Mouse (Mus musculus) liver, embryonic 11.5 days (tissue): Measurements from ENCODE around the gene Psma5. TPM values are rescaled to one million over a fixed set of nuclear protein-coding genes. Genes with fewer than 3 reads are reported as not detected.

Experiments
- ATAC-seq: fragments of 200-750 bp; cut with Nextera tagmentation; replicated peaks from 2 replicates; pipeline ENCODE4 v1.8.0; 2017; ENCODE audit warnings: moderate number of reproducible peaks, mild to moderate bottlenecking, moderate TSS enrichment, moderate library complexity; ENCODE audit not compliant: low FRiP score
- DNase-seq: peaks from one replicate; pipeline ENCODE4 v3.0.0-alpha.2; 2017; ENCODE audit warnings: low spot score
- H3K27ac ChIP-seq: fragments of 300-500 bp; sonication (generic); 2 replicates; pipeline ENCODE4 v1.5.1; 2014; ENCODE audit warnings: mild to moderate bottlenecking, low read depth, low read length, control low read depth
- H3K27me3 ChIP-seq: fragments of 300-500 bp; sonication (generic); replicated peaks from 2 replicates; pipeline ENCODE4 v1.6.1; 2014; ENCODE audit warnings: low read length, mixed read lengths; ENCODE audit not compliant: control insufficient read depth, insufficient read depth
- H3K36me3 ChIP-seq: fragments of 300-500 bp; sonication (generic); 2 replicates; pipeline ENCODE4 v1.6.1; 2014; ENCODE audit warnings: mild to moderate bottlenecking, low read length, moderate library complexity, mixed read lengths; ENCODE audit not compliant: control insufficient read depth, insufficient read depth
- H3K4me1 ChIP-seq: fragments of 300-500 bp; sonication (generic); replicated peaks from 2 replicates; pipeline ENCODE4 v1.6.1; 2014; ENCODE audit warnings: low read length, mixed read lengths; ENCODE audit not compliant: control insufficient read depth, insufficient read depth
- H3K4me2 ChIP-seq: fragments of 300-500 bp; sonication (generic); 2 replicates; pipeline ENCODE4 v1.6.1; 2014; ENCODE audit warnings: mild to moderate bottlenecking, control low read depth, moderate library complexity
- H3K4me3 ChIP-seq: fragments of 300-500 bp; sonication (generic); 2 replicates; pipeline ENCODE4 v1.5.1; 2014; ENCODE audit warnings: low read depth, low read length, control low read depth
- H3K9ac ChIP-seq: fragments of 300-500 bp; sonication (generic); 2 replicates; pipeline ENCODE4 v1.6.1; 2014; ENCODE audit warnings: low read depth, low read length, control low read depth
- H3K9me3 ChIP-seq: fragments of 300-500 bp; sonication (generic); 2 replicates; pipeline ENCODE4 v1.6.1; 2016; ENCODE audit warnings: low read length, inconsistent platforms, mixed read lengths; ENCODE audit not compliant: control insufficient read depth
- WGBS: fragments of 180-500 bp; shearing (Covaris S2); extraction: QIAGEN DNeasy Blood & Tissue Kit; methylation state at CpG from one replicate; pipeline ENCODE4 v1.1.7; 2014; 5-methylcytosine and 5-hydroxymethylcytosine counted together
- polyA plus RNA-seq: library from polyadenylated mRNA; unstranded; fragments of >200 nt; fragmentation: Nextera tagmentation; extraction: Ambion mirVana; gene quantifications from 2 replicates; pipeline ENCODE4 v1.2.1, GENCODE M21; 2014

Psma5 gene
- polyA plus RNA-seq, 1 experiment from 2014 or later, result 335 TPM

- ATAC-seq (0 out of 2 replicates have a peak, but pooled peaks have one; percentile 21), DNase-seq (no peak)
- Histone ChIP-seq H3K27me3 (no peaks in the 10 kb centered on the region), H3K4me2 (peak overlapping the region; percentile 72), H3K27ac (peak overlapping the region; percentile 85; the same call in 1 of the 2 replicates), H3K9me3 (no peaks in the 10 kb centered on the region), H3K4me3 (no peak overlapping the region), H3K4me1 (peaks cover 55% of the 10 kb centered on the region), H3K9ac (peak overlapping the region; percentile 1; the same call in 1 of the 2 replicates), H3K36me3 (no peaks in the 10 kb centered on the region)
- 68% methylated on average over 7 of the region's 7 CpGs for WGBS
These were observed 40.3 kb downstream of the Psma5 start for GRCm38 (mm10) chr3:108297050-108297419.

- DNase-seq (no peak), ATAC-seq (0 out of 2 replicates have a peak, but pooled peaks have one; percentile 42)
- H3K27me3 ChIP-seq, result no peaks in the 10 kb centered on the region
- H3K4me3 ChIP-seq, result no peak overlapping the region
- no peaks in the 10 kb centered on the region for H3K9me3 ChIP-seq
- no peaks in the 10 kb centered on the region for H3K36me3 ChIP-seq
- 45% methylated on average over 7 of the region's 7 CpGs for whole genome bisulfite sequencing
- H3K4me1 ChIP-seq, result peaks cover 55% of the 10 kb centered on the region
- peak overlapping the region; percentile 35; the same call in 1 of the 2 replicates for H3K27ac ChIP-seq
- peak overlapping the region; percentile 19 for H3K4me2 ChIP-seq
- H3K9ac ChIP-seq, result no peak overlapping the region
These were observed 41.2 kb downstream of the Psma5 start for GRCm38 (mm10) chr3:108297603-108298553.

GRCm38 (mm10) chr3:108300455-108301030 lies 43.8 kb downstream of the Psma5 start:
- no peaks in the 10 kb centered on the region for H3K9me3 ChIP-seq
- whole genome bisulfite sequencing, result 77% methylated on average over 6 of the region's 6 CpGs
- ATAC-seq (no peak), DNase-seq (no peak)
- no peak overlapping the region for H3K27ac ChIP-seq
- no peak overlapping the region for H3K4me2 ChIP-seq
- H3K4me3 ChIP-seq, result no peak overlapping the region
- H3K27me3 ChIP-seq, result no peaks in the 10 kb centered on the region
- no peaks in the 10 kb centered on the region for H3K36me3 ChIP-seq
- peaks cover 37% of the 10 kb centered on the region for H3K4me1 ChIP-seq
- no peak overlapping the region for H3K9ac ChIP-seq

GRCm38 (mm10) chr3:108303683-108304082 lies 47.0 kb downstream of the Psma5 start:
- Histone ChIP-seq H3K27me3 (no peaks in the 10 kb centered on the region), H3K9me3 (no peaks in the 10 kb centered on the region), H3K9ac (no peak overlapping the region), H3K4me2 (no peak overlapping the region), H3K4me3 (no peak overlapping the region), H3K36me3 (no peaks in the 10 kb centered on the region), H3K27ac (no peak overlapping the region), H3K4me1 (peaks cover 16% of the 10 kb centered on the region)
- WGBS, result 92% methylated on average over 8 of the region's 8 CpGs
- ATAC-seq (no peak), DNase-seq (no peak)

- Histone ChIP-seq H3K4me1 (peaks cover 11% of the 10 kb centered on the region), H3K4me3 (no peak overlapping the region), H3K27me3 (no peaks in the 10 kb centered on the region), H3K36me3 (no peaks in the 10 kb centered on the region; the same call in 1 of the 2 replicates), H3K27ac (no peak overlapping the region), H3K4me2 (no peak overlapping the region), H3K9ac (no peak overlapping the region), H3K9me3 (no peaks in the 10 kb centered on the region)
- WGBS, result 70% methylated on average over 4 of the region's 4 CpGs
- no peak for DNase-seq
- ATAC-seq, result no peak; the same call in 1 of the 2 replicates
These were observed 48.0 kb downstream of the Psma5 start for GRCm38 (mm10) chr3:108304747-108305146.

- peaks cover 8% of the 10 kb centered on the region; the same call in 1 of the 2 replicates for H3K4me1 ChIP-seq
- H3K36me3 ChIP-seq, result peaks cover 2% of the 10 kb centered on the region; the same call in 1 of the 2 replicates
- no peaks in the 10 kb centered on the region for H3K9me3 ChIP-seq
- no peak overlapping the region for H3K9ac ChIP-seq
- no peak for ATAC-seq
- WGBS, result 79% methylated on average over 3 of the region's 3 CpGs
- H3K4me2 ChIP-seq, result no peak overlapping the region
- no peak overlapping the region for H3K27ac ChIP-seq
- H3K4me3 ChIP-seq, result no peak overlapping the region
- no peaks in the 10 kb centered on the region for H3K27me3 ChIP-seq
- DNase-seq, result no peak
These were observed 49.7 kb downstream of the Psma5 start for GRCm38 (mm10) chr3:108306387-108306786.

- Histone ChIP-seq H3K4me1 (peaks cover 8% of the 10 kb centered on the region; the same call in 1 of the 2 replicates), H3K9me3 (no peaks in the 10 kb centered on the region), H3K4me2 (no peak overlapping the region), H3K27ac (no peak overlapping the region), H3K4me3 (no peak overlapping the region), H3K36me3 (peaks cover 2% of the 10 kb centered on the region; the same call in 1 of the 2 replicates), H3K27me3 (no peaks in the 10 kb centered on the region), H3K9ac (no peak overlapping the region)
- DNase-seq (no peak), ATAC-seq (no peak)
- WGBS, result 80% methylated on average over 6 of the region's 6 CpGs
These were observed 50.8 kb downstream of the Psma5 start for GRCm38 (mm10) chr3:108307485-108307884.

GRCm38 (mm10) chr3:108310921-108311341 lies 54.2 kb downstream of the Psma5 start:
- no peaks in the 10 kb centered on the region for H3K9me3 ChIP-seq
- H3K36me3 ChIP-seq, result peaks cover 2% of the 10 kb centered on the region; the same call in 1 of the 2 replicates
- no peak for DNase-seq
- H3K9ac ChIP-seq, result no peak overlapping the region
- H3K4me3 ChIP-seq, result no peak overlapping the region
- no peak overlapping the region for H3K4me2 ChIP-seq
- H3K4me1 ChIP-seq, result peaks cover 11% of the 10 kb centered on the region; the same call in 1 of the 2 replicates
- H3K27me3 ChIP-seq, result no peaks in the 10 kb centered on the region
- ATAC-seq, result no peak
- no peak overlapping the region for H3K27ac ChIP-seq
